Mouse (Mus musculus): ENCODE measurements around the gene Nt5c2. TPM values are rescaled to one million over a fixed set of nuclear protein-coding genes. Genes with fewer than 3 reads are reported as not detected.

Gene Nt5c2
- total RNA-seq (2015): 52.5 and 59.4 TPM in 2 replicates
- total RNA-seq (2017): 79.3 and 80.0 TPM in 2 replicates

DNA sequence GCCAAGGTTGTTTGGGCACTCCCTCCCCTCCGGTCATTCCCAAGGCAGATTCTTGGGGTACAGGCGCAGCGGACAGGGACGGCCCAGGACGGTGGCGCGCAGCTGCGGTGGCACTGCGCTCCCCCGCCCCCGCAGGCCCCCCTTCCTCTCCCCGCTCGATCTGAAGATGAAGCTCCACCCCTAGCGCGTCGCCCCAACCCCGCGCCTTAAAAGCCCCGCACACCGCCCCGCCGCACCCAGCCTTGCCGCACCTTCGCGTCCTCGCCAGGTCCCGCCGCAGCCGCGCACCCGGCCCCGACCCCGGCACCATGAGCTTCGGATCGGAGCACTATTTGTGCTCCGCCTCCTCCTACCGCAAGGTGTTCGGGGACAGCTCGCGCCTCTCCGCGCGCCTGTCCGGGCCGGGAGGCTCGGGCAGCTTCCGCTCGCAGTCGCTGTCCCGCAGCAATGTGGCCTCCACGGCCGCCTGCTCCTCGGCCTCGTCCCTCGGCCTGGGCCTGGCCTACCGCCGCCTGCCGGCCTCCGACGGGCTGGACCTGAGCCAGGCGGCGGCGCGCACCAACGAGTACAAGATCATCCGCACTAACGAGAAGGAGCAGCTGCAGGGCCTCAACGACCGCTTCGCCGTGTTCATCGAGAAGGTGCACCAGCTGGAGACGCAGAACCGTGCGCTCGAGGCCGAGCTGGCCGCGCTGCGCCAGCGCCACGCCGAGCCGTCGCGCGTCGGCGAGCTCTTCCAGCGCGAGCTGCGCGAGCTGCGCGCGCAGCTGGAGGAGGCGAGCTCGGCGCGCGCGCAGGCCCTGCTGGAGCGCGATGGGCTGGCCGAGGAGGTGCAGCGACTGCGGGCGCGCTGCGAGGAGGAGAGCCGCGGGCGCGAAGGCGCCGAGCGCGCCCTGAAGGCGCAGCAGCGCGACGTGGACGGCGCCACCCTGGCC is at the start of gene Nt5c2, which contains the start of gene Ina:
Nt5c2 (minus strand) TSS at position 707 of the 935 bp plus-strand sequence.
Ina (plus strand) TSS at position 252 of the 935 bp plus-strand sequence.
- peak; percentile 63 for ATAC-seq (replicated peaks; ENCODE audit: poor library complexity)

DNA sequence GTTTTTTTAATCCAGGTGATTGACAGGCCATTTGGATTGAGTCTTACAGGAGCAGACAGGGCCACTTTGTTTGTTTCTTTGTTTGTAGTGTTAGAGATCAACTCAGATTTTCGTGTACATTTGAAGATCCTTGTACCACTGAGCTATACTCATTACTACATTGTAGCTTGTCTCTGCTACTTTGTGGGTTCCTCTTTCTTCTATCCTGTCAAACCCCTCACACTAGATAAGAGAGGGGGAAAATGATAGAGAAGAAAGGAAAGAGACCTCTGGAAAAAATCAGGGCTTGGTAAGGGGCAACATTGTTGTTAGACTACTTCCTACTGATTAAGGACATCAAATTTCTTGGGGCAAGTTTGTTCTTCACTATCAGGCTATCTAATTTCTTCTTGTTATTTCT is 42.7 kb upstream of the Nt5c2 start:
- ATAC-seq (replicated peaks; ENCODE audit: poor library complexity): no peak

GRCm38 (mm10) chr19:47053471-47053870 is 38.5 kb upstream of the Nt5c2 start:
- no peak for ATAC-seq (replicated peaks; ENCODE audit: poor library complexity)

GRCm38 (mm10) chr19:47052927-47053326 is 38.0 kb upstream of the Nt5c2 start:
- ATAC-seq (replicated peaks; ENCODE audit: poor library complexity): no peak

DNA sequence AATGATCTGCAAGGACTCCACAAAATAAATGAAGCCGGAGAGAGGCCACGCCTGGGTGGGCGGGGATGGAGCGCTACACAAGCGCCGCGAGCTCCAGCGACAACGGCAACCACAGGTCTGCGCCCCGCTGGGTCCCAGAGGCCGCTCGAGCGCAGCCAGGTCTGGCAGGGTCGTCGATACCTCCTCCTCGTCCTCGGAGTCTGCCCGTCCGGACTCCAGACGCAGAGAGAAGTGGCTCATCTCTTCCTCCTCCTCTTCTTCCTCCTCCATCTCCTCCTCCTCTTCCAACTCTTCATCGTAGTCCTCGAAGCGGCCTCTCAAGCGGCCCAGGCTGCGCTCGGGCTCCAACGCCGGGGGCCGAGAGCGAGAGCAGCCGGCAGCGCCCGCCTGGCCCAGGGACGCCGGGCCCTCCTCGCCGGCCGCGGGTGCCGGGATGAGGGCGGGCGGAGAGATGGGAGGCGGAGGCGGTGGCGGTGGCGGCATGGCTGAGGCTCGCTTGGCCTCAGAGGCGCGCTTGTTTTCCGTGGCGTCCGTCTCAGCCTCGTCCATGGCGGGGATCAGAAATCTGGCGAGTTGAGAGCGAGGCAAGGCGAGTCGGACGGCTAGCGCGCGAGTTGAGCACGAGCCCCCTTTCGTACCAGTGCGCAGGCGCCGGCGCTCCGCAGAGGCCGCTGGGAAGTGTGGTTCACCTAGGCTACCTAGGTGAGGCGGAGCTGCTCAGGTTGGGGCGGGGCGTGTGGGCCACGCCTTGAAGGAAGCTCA is 35.5 kb upstream of the Nt5c2 start, which contains the start of gene Pcgf6:
Pcgf6 (minus strand) TSS at position 636 of the 762 bp plus-strand sequence.
- peak; percentile 88 for ATAC-seq (replicated peaks; ENCODE audit: poor library complexity)

DNA sequence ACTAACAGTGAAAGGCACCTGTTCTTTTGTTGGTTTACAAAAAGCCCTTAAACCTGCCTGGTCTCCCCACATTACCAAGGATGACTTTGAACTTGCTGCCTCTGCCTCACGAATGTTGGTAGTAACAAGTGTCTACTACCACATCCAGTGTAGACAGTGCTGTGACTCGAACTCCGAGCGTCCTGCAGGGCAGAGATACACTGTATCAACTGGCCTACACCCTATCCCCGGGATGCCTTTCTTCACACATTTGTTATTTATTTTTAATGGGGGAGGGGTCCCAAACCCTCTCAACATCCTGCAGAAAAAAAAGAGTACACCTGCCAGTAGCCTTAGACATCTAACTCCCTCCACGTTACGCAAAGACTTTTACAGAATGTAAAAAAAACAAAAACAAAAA is 34.9 kb upstream of the Nt5c2 start:
- ATAC-seq (replicated peaks; ENCODE audit: poor library complexity): no peak

DNA sequence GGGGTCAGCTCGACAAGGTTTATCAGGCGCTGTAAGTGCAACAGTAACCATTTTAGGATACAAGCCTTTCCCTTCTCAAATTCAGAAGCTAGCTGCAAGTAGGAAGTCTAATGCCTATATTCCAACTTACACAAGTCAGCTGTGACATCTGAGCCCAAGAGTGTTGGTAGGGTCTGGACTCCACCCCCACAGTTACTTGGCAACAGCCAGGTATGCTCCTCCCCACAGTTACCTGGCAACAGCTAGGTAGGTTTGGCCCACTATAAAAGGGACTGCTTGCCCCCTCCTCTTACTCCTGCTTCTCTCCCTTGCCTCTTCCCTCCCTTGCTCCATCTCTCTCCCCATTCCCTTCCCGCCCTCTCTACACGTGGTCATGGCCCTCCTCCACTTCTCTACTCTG is 34.1 kb upstream of the Nt5c2 start:
- ATAC-seq (replicated peaks; ENCODE audit: poor library complexity): no peak

DNA sequence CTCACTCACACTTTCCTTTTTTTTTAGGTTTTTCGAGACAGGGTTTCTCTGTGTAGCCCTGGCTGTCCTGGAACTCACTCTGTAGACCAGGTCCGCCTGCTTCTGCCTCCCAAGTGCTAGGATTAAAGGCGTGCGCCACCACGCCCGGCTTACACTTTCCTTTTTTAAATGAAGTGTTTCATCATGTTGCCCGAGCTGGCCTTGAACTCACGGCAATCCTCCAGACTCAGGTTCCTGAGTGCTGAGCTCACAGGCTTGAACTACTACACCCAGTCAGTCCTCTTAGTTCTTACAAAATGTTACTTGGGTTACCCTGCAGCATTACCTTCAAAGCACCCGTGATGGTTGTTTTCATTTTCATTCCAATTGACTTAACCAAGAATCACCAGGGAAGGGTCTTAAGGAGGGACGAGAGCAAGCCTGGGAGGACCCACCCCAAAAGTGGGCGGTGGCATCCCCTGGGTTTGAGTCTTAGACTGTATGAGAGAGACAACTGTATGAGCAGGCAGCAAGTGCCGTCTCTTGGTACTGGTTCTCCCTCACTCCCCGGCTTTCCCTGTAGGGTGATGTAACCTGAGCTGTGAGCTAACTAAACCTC is 32.4 kb upstream of the Nt5c2 start:
- ATAC-seq (replicated peaks; ENCODE audit: poor library complexity): no peak

GRCm38 (mm10) chr19:47046343-47046742 is 31.4 kb upstream of the Nt5c2 start:
- no peak for ATAC-seq (replicated peaks; ENCODE audit: poor library complexity)

- ATAC-seq (replicated peaks; ENCODE audit: poor library complexity): no peak
Observed at GRCm38 (mm10) chr19:47043608-47044007, 28.7 kb upstream of the Nt5c2 start.

- no peak for ATAC-seq (replicated peaks; ENCODE audit: poor library complexity)
Observed at GRCm38 (mm10) chr19:47040720-47041473, 25.9 kb upstream of the Nt5c2 start.

GRCm38 (mm10) chr19:47036596-47036995 is 21.6 kb upstream of the Nt5c2 start:
- ATAC-seq (replicated peaks; ENCODE audit: poor library complexity): no peak

GRCm38 (mm10) chr19:47034916-47035315 is 20.0 kb upstream of the Nt5c2 start:
- no peak for ATAC-seq (replicated peaks; ENCODE audit: poor library complexity)

GRCm38 (mm10) chr19:47031770-47032169 is 16.8 kb upstream of the Nt5c2 start:
- ATAC-seq (replicated peaks; ENCODE audit: poor library complexity): no peak

DNA sequence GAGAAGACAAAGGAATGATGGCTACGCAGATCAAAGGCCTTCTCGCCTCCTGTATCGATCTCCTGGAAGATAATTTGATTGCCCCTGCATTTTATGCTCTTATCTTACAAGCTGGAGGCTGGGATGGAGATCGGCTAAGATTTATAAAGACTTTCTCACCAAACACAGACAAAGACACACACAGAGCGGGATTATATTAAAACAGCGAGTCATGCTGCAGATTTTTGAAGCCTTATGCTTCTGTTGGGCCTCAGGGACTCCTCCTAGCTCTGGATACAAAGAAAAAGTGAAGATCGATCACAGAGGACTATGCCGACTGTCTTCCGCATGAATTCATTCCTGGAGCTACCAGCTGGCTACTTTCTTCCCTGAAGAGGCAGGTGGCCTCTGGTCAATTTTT is 14.8 kb upstream of the Nt5c2 start:
- ATAC-seq (replicated peaks; ENCODE audit: poor library complexity): no peak

- ATAC-seq (replicated peaks; ENCODE audit: poor library complexity): no peak
Observed at GRCm38 (mm10) chr19:47026513-47026912, 11.6 kb upstream of the Nt5c2 start.

- no peak for ATAC-seq (replicated peaks; ENCODE audit: poor library complexity)
Observed at GRCm38 (mm10) chr19:47024954-47025353, 10.0 kb upstream of the Nt5c2 start.

DNA sequence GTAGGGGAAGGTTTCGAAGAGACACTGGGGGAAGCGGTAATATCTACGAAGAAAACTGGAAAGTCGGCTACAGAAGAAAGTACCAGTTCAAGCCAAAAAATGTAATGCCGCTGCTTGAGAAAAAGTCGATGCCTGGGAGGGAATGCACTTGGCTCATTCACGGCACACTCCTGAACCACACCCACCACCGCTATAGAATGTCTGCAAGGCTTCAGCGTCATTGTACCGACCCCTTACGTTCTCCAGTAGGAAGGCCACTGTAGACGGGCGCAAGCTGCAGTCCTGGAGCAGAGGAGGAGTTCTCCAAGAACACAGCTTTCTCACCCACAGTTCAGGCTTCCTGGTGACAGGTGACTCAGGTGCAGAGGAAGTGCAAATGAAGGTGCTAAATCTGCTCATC is 8.6 kb upstream of the Nt5c2 start:
- ATAC-seq (replicated peaks; ENCODE audit: poor library complexity): no peak

DNA sequence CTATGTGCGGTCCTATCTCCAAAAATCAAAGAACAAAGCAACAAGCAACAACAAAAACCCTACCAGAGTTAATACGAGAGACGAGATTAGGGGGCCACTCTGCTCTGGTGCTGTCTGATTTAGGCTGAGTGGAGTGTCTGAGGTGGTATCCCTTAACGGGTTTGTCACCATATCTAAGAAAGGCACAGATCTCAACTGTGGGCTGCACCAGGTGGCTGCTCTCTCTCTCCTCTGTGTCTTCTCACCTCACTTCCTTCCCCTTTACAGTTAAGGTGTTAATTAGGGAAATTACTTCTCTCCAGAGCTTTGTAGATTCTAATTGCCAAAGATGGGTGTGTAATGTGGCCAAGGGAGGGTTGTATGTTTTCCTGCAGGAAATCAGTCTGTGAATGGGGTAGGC is 7.8 kb upstream of the Nt5c2 start:
- ATAC-seq (replicated peaks; ENCODE audit: poor library complexity): no peak

GRCm38 (mm10) chr19:47019326-47019725 is 4.4 kb upstream of the Nt5c2 start:
- no peak for ATAC-seq (replicated peaks; ENCODE audit: poor library complexity)

DNA sequence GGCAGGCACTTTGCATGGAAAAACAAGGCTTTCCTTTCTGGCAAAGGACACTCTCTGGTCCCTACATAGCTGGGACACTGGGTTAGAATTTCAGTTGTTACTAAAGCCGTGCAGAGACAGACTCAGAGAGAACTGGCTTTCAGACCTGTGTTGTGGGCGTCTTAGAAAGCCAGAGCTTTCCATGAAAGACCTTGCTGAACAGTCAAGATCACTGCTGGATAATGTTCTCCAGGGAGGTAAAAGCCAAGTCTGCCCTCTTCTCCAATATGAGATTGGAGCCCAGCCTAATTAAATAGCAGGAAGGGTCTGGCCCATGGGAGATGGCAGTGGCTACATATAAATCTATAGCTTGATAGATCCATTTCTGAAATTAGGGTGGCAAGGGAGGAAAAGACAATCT is 3.4 kb upstream of the Nt5c2 start:
- no peak for ATAC-seq (replicated peaks; ENCODE audit: poor library complexity)

All from megakaryocyte progenitor cell, adult 5-6 weeks (primary cell).